Mouse (Mus musculus) E14TG2a.4 (cell line): ENCODE measurements around the gene Spindoc.

ENCODE experiments used
- CTCF ChIP-seq: conservative IDR thresholded peaks from 2 replicates; pipeline ENCODE4 v1.5.1; 2014; ENCODE audit warnings: low read length
- POU5F1 ChIP-seq: IDR thresholded peaks from 2 replicates; pipeline ENCODE4 v1.6.1; 2014; ENCODE audit warnings: low read length, borderline replicate concordance

GRCm38 (mm10) chr19:7424590-7425397 is 42.0 kb upstream of the Spindoc start:
- TF ChIP-seq CTCF (no peak), POU5F1 (no peak)
